Mouse (Mus musculus) heart, embryonic 14.5 days (tissue): ENCODE data around the gene Hoxb8. TPM values are rescaled to one million over a fixed set of nuclear protein-coding genes. Genes with fewer than 3 reads are reported as not detected.

Experiments used
- ATAC-seq: fragments of 200-750 bp; cut with Nextera tagmentation; 2 replicates; pipeline ENCODE4 v1.8.0; 2017; ENCODE audit warnings: low read depth, moderate TSS enrichment; ENCODE audit not compliant: insufficient number of reproducible peaks, insufficient read depth, low FRiP score
- H3K27ac ChIP-seq, 2 experiments: fragments of 200-500 bp in 1 of 2; fragments of 300-500 bp in 1 of 2; sonication (generic) in 1 of 2; replicated peaks in 1 of 2; 2 replicates each; pipeline ENCODE4 v1.5.1; 2012 to 2014; ENCODE audit warnings: low read depth in 2 of 2, low read length in 2 of 2, control low read depth in 1 of 2, mild to moderate bottlenecking in 1 of 2, mixed read lengths in 1 of 2; ENCODE audit not compliant: control insufficient read depth in 1 of 2, insufficient read depth in 1 of 2
- H3K27me3 ChIP-seq: fragments of 300-500 bp; sonication (generic); 2 replicates; pipeline ENCODE4 v1.6.1; 2014; ENCODE audit warnings: mild to moderate bottlenecking, low read length, control low read depth; ENCODE audit not compliant: control insufficient read depth, insufficient read depth
- H3K36me3 ChIP-seq: fragments of 300-500 bp; sonication (generic); 2 replicates; pipeline ENCODE4 v1.6.1; 2014; ENCODE audit warnings: mild to moderate bottlenecking, control low read depth, low read length, mixed read lengths; ENCODE audit not compliant: control insufficient read depth, insufficient read depth
- H3K4me1 ChIP-seq, 2 experiments: fragments of 200-500 bp in 1 of 2; fragments of 300-500 bp in 1 of 2; sonication (generic) in 1 of 2; 2 replicates each; pipeline ENCODE4 v1.6.1; 2012 to 2014; ENCODE audit warnings: low read length in 2 of 2, control low read depth in 1 of 2, mixed read lengths in 1 of 2; ENCODE audit not compliant: control insufficient read depth in 2 of 2, insufficient read depth in 2 of 2
- H3K4me2 ChIP-seq: fragments of 300-500 bp; sonication (generic); 2 replicates; pipeline ENCODE4 v1.6.1; 2014; ENCODE audit warnings: mild to moderate bottlenecking, low read length
- H3K4me3 ChIP-seq, 2 experiments: fragments of 200-500 bp in 1 of 2; fragments of 300-500 bp in 1 of 2; sonication (generic) in 1 of 2; 2 replicates each; pipeline ENCODE4 v1.5.1; 2012 to 2014; ENCODE audit warnings: low read length in 2 of 2, mild to moderate bottlenecking in 2 of 2, control low read depth in 1 of 2, low read depth in 1 of 2, moderate library complexity in 1 of 2; ENCODE audit not compliant: control insufficient read depth in 1 of 2, insufficient read depth in 1 of 2
- H3K9ac ChIP-seq: fragments of 300-500 bp; sonication (generic); 2 replicates; pipeline ENCODE4 v1.6.1; 2014; ENCODE audit warnings: mild to moderate bottlenecking, low read length
- H3K9me3 ChIP-seq: fragments of 300-500 bp; sonication (generic); 2 replicates; pipeline ENCODE4 v1.6.1; 2016; ENCODE audit warnings: low read length, control low read depth; ENCODE audit not compliant: control insufficient read depth
- WGBS: fragments of 180-500 bp; shearing (Covaris S2); extraction: QIAGEN DNeasy Blood & Tissue Kit; methylation state at CpG from one replicate; pipeline ENCODE4 v1.1.7; 2014; 5-methylcytosine and 5-hydroxymethylcytosine counted together
- polyA plus RNA-seq: library from polyadenylated mRNA; unstranded; fragments of >200 nt; fragmentation: Nextera tagmentation; extraction: Ambion mirVana; gene quantifications from 2 replicates; pipeline ENCODE4 v1.2.1, GENCODE M21; 2014

The Hoxb8 gene
- not detected in 2 replicates for polyA plus RNA-seq

GRCm38 (mm10) chr11:96281855-96282570 lies at the start of gene Hoxb8:
Hoxb8 (plus strand) TSS chr11:96281905.
- H3K9ac ChIP-seq: no peak within 1 kb of the TSS
- WGBS: 2% methylated on average over 27 of the region's 27 CpGs
- H3K36me3 ChIP-seq: no peaks in the 10 kb centered on the region
- H3K9me3 ChIP-seq: no peaks in the 10 kb centered on the region
- ATAC-seq: no peak
- H3K4me3 ChIP-seq: no peak within 1 kb of the TSS
- H3K4me1 ChIP-seq: peaks cover 0 to 15% of the 10 kb centered on the region in 2 experiments; a peak in 3 of 4 replicates
- no peak within 1 kb of the TSS for H3K27ac ChIP-seq
- H3K27me3 ChIP-seq: peaks cover 99% of the 10 kb centered on the region
- no peak within 1 kb of the TSS for H3K4me2 ChIP-seq

- Histone ChIP-seq H3K27ac (no peak overlapping the region), H3K4me2 (no peak overlapping the region), H3K36me3 (no peaks in the 10 kb centered on the region), H3K4me1 (no peaks in the 10 kb centered on the region), H3K9me3 (no peaks in the 10 kb centered on the region), H3K9ac (no peak overlapping the region), H3K27me3 (peaks cover 67% of the 10 kb centered on the region), H3K4me3 (no peak overlapping the region)
- WGBS: 3% methylated on average over 12 of the region's 12 CpGs
- ATAC-seq: no peak
Measured at GRCm38 (mm10) chr11:96234906-96235305, 46.8 kb upstream of the Hoxb8 start.

- no peaks in the 10 kb centered on the region for H3K36me3 ChIP-seq
- no peaks in the 10 kb centered on the region for H3K9me3 ChIP-seq
- no peaks in the 10 kb centered on the region for H3K4me1 ChIP-seq
- WGBS: 3% methylated on average over 7 of the region's 7 CpGs
- peaks cover 41% of the 10 kb centered on the region for H3K27me3 ChIP-seq
- no peak overlapping the region for H3K4me3 ChIP-seq
- H3K4me2 ChIP-seq: no peak overlapping the region
- no peak for ATAC-seq
- H3K9ac ChIP-seq: no peak overlapping the region
- no peak overlapping the region for H3K27ac ChIP-seq
Measured at GRCm38 (mm10) chr11:96240211-96240610, 41.5 kb upstream of the Hoxb8 start.

GRCm38 (mm10) chr11:96250901-96251300 lies 30.8 kb upstream of the Hoxb8 start:
- no peaks in the 10 kb centered on the region for H3K36me3 ChIP-seq
- no peak overlapping the region for H3K4me3 ChIP-seq
- no peak for ATAC-seq
- 0% methylated on average over 14 of the region's 14 CpGs for WGBS
- H3K9me3 ChIP-seq: no peaks in the 10 kb centered on the region
- H3K27ac ChIP-seq: no peak overlapping the region
- H3K27me3 ChIP-seq: peaks cover 87% of the 10 kb centered on the region
- no peak overlapping the region for H3K4me2 ChIP-seq
- no peaks in the 10 kb centered on the region; a peak in 1 of 4 replicates for H3K4me1 ChIP-seq
- no peak overlapping the region for H3K9ac ChIP-seq

GRCm38 (mm10) chr11:96251480-96252031 lies 30.1 kb upstream of the Hoxb8 start:
- 1% methylated on average over 46 of the region's 46 CpGs for WGBS
- peaks cover 87% of the 10 kb centered on the region for H3K27me3 ChIP-seq

GRCm38 (mm10) chr11:96252541-96253120 lies 29.1 kb upstream of the Hoxb8 start:
- H3K27ac ChIP-seq: no peak overlapping the region
- no peaks in the 10 kb centered on the region for H3K36me3 ChIP-seq
- no peak overlapping the region for H3K4me2 ChIP-seq
- no peaks in the 10 kb centered on the region for H3K9me3 ChIP-seq
- H3K4me3 ChIP-seq: no peak overlapping the region
- 4% methylated on average over 12 of the region's 12 CpGs for WGBS
- no peaks in the 10 kb centered on the region; a peak in 1 of 4 replicates for H3K4me1 ChIP-seq
- peaks cover 88% of the 10 kb centered on the region for H3K27me3 ChIP-seq
- no peak overlapping the region for H3K9ac ChIP-seq
- ATAC-seq: no peak

More at GRCm38 (mm10) chr11:96251480-96252031, 30.1 kb upstream of the Hoxb8 start:
- no peaks in the 10 kb centered on the region for H3K9me3 ChIP-seq
- no peak overlapping the region for H3K4me2 ChIP-seq
- no peak overlapping the region for H3K27ac ChIP-seq
- H3K4me1 ChIP-seq: no peaks in the 10 kb centered on the region; a peak in 1 of 4 replicates
- ATAC-seq: no peak
- H3K36me3 ChIP-seq: no peaks in the 10 kb centered on the region
- no peak overlapping the region for H3K9ac ChIP-seq
- H3K4me3 ChIP-seq: no peak overlapping the region

GRCm38 (mm10) chr11:96254221-96254620 lies 27.5 kb upstream of the Hoxb8 start:
- no peaks in the 10 kb centered on the region for H3K36me3 ChIP-seq
- H3K27me3 ChIP-seq: peaks cover 97% of the 10 kb centered on the region
- no peak overlapping the region for H3K9ac ChIP-seq
- ATAC-seq: no peak
- no peak overlapping the region for H3K4me2 ChIP-seq
- H3K27ac ChIP-seq: no peak overlapping the region
- under 1% methylated on average over 11 of the region's 11 CpGs for WGBS
- no peak overlapping the region for H3K4me3 ChIP-seq
- no peaks in the 10 kb centered on the region; a peak in 1 of 4 replicates for H3K4me1 ChIP-seq
- H3K9me3 ChIP-seq: no peaks in the 10 kb centered on the region
